Mouse (Mus musculus): Measurements from ENCODE around the gene Cct7.
A peak's percentile ranks its signal among the peaks of the same experiment; 100 is the strongest.

The Cct7 gene

DNA sequence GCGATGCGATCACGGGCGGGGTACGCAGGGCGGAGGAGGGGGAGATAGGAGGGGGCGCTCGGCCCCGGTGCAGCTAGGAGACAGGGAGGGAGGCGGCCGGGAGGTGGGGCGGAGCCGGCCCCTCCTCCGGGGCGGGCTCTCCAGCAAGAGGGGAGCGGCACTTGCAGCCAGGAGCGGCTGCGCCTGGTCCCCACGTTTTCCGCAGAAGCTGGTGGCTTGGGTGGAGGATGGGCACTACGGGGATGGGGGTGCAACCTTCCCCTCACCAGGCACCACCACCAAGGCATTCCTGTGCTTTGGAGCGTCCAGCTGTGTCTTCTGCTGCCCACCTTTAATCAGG lies 51.6 kb downstream of the Cct7 start, which contains the start of gene Fbxo41:
Fbxo41 (minus strand) TSS at position 84 of the 340 bp plus-strand sequence.
- DNase-seq (ENCODE audit: low spot score), result no peak

DNA sequence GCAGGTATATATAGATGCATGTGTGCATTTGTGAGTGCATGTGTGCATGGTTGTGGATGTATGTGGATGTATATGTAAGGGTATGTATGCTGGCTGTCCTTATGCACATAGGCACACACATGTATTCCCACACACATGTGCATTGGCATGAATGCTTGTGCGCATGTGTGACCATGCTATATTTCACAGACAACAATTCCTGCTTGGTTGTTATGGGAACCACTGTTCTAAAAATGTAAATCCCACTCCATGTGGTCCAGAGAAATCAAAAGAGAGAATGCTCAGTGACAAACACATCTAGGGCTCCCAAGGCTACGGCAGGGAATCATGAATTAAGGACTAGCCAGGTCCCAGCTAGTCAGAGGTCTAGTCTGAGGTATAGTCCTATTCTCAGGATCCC lies 53.6 kb downstream of the Cct7 start:
- no peak for DNase-seq (ENCODE audit: low spot score)

- peak; percentile 34 for DNase-seq (ENCODE audit: low spot score)
Measured at GRCm38 (mm10) chr6:85508602-85509001, 57.3 kb downstream of the Cct7 start.

- DNase-seq (ENCODE audit: low spot score), result peak; percentile 62
Measured at GRCm38 (mm10) chr6:85510476-85510875, 59.2 kb downstream of the Cct7 start.

- peak; percentile 59 for DNase-seq (ENCODE audit: low spot score)
Measured at GRCm38 (mm10) chr6:85511286-85512055, 60.2 kb downstream of the Cct7 start.

GRCm38 (mm10) chr6:85512056-85512440 lies 60.7 kb downstream of the Cct7 start:
- DNase-seq (ENCODE audit: low spot score), result no peak

GRCm38 (mm10) chr6:85512577-85513530 lies 61.5 kb downstream of the Cct7 start:
- no peak for DNase-seq (ENCODE audit: low spot score)

- peak; percentile 38 for DNase-seq (ENCODE audit: low spot score)
Measured at GRCm38 (mm10) chr6:85513531-85513910, 62.2 kb downstream of the Cct7 start, which contains the start of gene Egr4. Gene Egr4 (minus strand): TSS chr6:85513589.

GRCm38 (mm10) chr6:85515941-85516340 lies 64.6 kb downstream of the Cct7 start:
- no peak for DNase-seq (ENCODE audit: low spot score)

All from urinary bladder, postnatal 14 days (tissue).